Mouse (Mus musculus) embryonic facial prominence, embryonic 11.5 days (tissue): ENCODE results near the gene Nav1. TPM values are rescaled to one million over a fixed set of nuclear protein-coding genes. Genes with fewer than 3 reads are reported as not detected.
A peak's percentile ranks its signal among the peaks of the same experiment; 100 is the strongest.

Experiments
- ATAC-seq: fragments of 200-750 bp; cut with Nextera tagmentation; replicated peaks from 2 replicates; pipeline ENCODE4 v1.8.0; 2017; ENCODE audit warnings: low read depth; ENCODE audit not compliant: insufficient number of reproducible peaks, low FRiP score, low TSS enrichment
- DNase-seq: peaks from one replicate; pipeline ENCODE4 v3.0.0-alpha.2; 2015; ENCODE audit warnings: low spot score
- H3K27ac ChIP-seq: fragments of 300-500 bp; sonication (generic); replicated peaks from 2 replicates; pipeline ENCODE4 v1.5.1; 2014; ENCODE audit warnings: mild to moderate bottlenecking, low read depth, low read length, control low read depth
- H3K27me3 ChIP-seq: fragments of 300-500 bp; sonication (generic); 2 replicates; pipeline ENCODE4 v1.6.1; 2014; ENCODE audit warnings: mild to moderate bottlenecking, low read length, moderate library complexity, mixed read lengths; ENCODE audit not compliant: control insufficient read depth, insufficient read depth
- H3K36me3 ChIP-seq: fragments of 300-500 bp; sonication (generic); replicated peaks from 2 replicates; pipeline ENCODE4 v1.6.1; 2014; ENCODE audit warnings: low read depth, mild to moderate bottlenecking, low read length, moderate library complexity, mixed read lengths; ENCODE audit not compliant: control insufficient read depth, insufficient read depth
- H3K4me1 ChIP-seq: fragments of 300-500 bp; sonication (generic); 2 replicates; pipeline ENCODE4 v1.6.1; 2014; ENCODE audit warnings: low read length, mixed read lengths; ENCODE audit not compliant: control insufficient read depth, insufficient read depth
- H3K4me2 ChIP-seq: fragments of 300-500 bp; sonication (generic); 2 replicates; pipeline ENCODE4 v1.6.1; 2014; ENCODE audit warnings: low read depth, mild to moderate bottlenecking, control low read depth, low read length, moderate library complexity
- H3K4me3 ChIP-seq: fragments of 300-500 bp; sonication (generic); 2 replicates; pipeline ENCODE4 v1.5.1; 2014; ENCODE audit warnings: low read depth, low read length, control low read depth
- H3K9ac ChIP-seq: fragments of 300-500 bp; sonication (generic); replicated peaks from 2 replicates; pipeline ENCODE4 v1.6.1; 2014; ENCODE audit warnings: mild to moderate bottlenecking, control low read depth, low read length
- H3K9me3 ChIP-seq: fragments of 300-500 bp; sonication (generic); replicated peaks from 2 replicates; pipeline ENCODE4 v1.6.1; 2016; ENCODE audit warnings: mild to moderate bottlenecking, low read length, inconsistent platforms, mixed read lengths; ENCODE audit not compliant: control insufficient read depth
- WGBS: fragments of 180-500 bp; shearing (Covaris S2); extraction: QIAGEN DNeasy Blood & Tissue Kit; methylation state at CpG from one replicate; pipeline ENCODE4 v1.1.7; 2014; 5-methylcytosine and 5-hydroxymethylcytosine counted together
- polyA plus RNA-seq: library from polyadenylated mRNA; unstranded; fragments of >200 nt; fragmentation: Nextera tagmentation; extraction: Ambion mirVana; gene quantifications from 2 replicates; pipeline ENCODE4 v1.2.1, GENCODE M21; 2014

Nav1 gene
- 11.9 and 13.4 TPM in 2 replicates for polyA plus RNA-seq

- H3K9me3 ChIP-seq = no peaks in the 10 kb centered on the region
- no peaks in the 10 kb centered on the region for H3K36me3 ChIP-seq
- no peak for DNase-seq
- no peak within 1 kb of the TSS for H3K9ac ChIP-seq
- peaks cover 7% of the 10 kb centered on the region for H3K4me1 ChIP-seq
- no peak within 1 kb of the TSS for H3K4me3 ChIP-seq
- no peaks in the 10 kb centered on the region for H3K27me3 ChIP-seq
- ATAC-seq = no peak
- WGBS = 43% methylated on average over 7 of the region's 7 CpGs
- no peak within 1 kb of the TSS for H3K4me2 ChIP-seq
- no peak within 1 kb of the TSS for H3K27ac ChIP-seq
Measured at GRCm38 (mm10) chr1:135607019-135607418, at the start of gene Nav1. TSS of gene Nav1 (minus strand) at chr1:135607295.

- Histone ChIP-seq H3K9ac (no peak overlapping the region), H3K9me3 (no peaks in the 10 kb centered on the region), H3K36me3 (no peaks in the 10 kb centered on the region), H3K27me3 (no peaks in the 10 kb centered on the region), H3K4me1 (peaks cover under 1% of the 10 kb centered on the region; the same call in 1 of the 2 replicates), H3K27ac (no peak overlapping the region), H3K4me3 (no peak overlapping the region), H3K4me2 (no peak overlapping the region)
- DNase-seq (no peak), ATAC-seq (no peak)
- 86% methylated on average over 6 of the region's 6 CpGs for WGBS
Measured at GRCm38 (mm10) chr1:135653909-135654308, 46.8 kb upstream of the Nav1 start.

- Histone ChIP-seq H3K4me2 (no peak overlapping the region), H3K9ac (no peak overlapping the region), H3K27me3 (no peaks in the 10 kb centered on the region), H3K9me3 (no peaks in the 10 kb centered on the region), H3K36me3 (no peaks in the 10 kb centered on the region), H3K4me3 (no peak overlapping the region), H3K4me1 (no peaks in the 10 kb centered on the region), H3K27ac (no peak overlapping the region)
- no peak for DNase-seq
- 71% methylated on average over 8 of the region's 8 CpGs for WGBS
- ATAC-seq = peak; percentile 78; the same call in 1 of the 2 replicates
Measured at GRCm38 (mm10) chr1:135645459-135646195, 38.5 kb upstream of the Nav1 start.

GRCm38 (mm10) chr1:135644110-135644509, 37.0 kb upstream of the Nav1 start:
- Histone ChIP-seq H3K27ac (no peak overlapping the region), H3K4me3 (no peak overlapping the region), H3K36me3 (no peaks in the 10 kb centered on the region), H3K4me1 (no peaks in the 10 kb centered on the region), H3K9ac (no peak overlapping the region), H3K9me3 (no peaks in the 10 kb centered on the region), H3K27me3 (no peaks in the 10 kb centered on the region), H3K4me2 (no peak overlapping the region)
- WGBS = 83% methylated on average over 5 of the region's 5 CpGs
- DNase-seq (no peak), ATAC-seq (no peak)

- ATAC-seq (no peak), DNase-seq (no peak)
- Histone ChIP-seq H3K9ac (no peak overlapping the region), H3K4me3 (no peak overlapping the region), H3K27ac (no peak overlapping the region), H3K27me3 (no peaks in the 10 kb centered on the region), H3K9me3 (no peaks in the 10 kb centered on the region), H3K36me3 (no peaks in the 10 kb centered on the region), H3K4me1 (no peaks in the 10 kb centered on the region), H3K4me2 (no peak overlapping the region)
- 77% methylated on average over 3 of the region's 3 CpGs for WGBS
Measured at GRCm38 (mm10) chr1:135643691-135644090, 36.6 kb upstream of the Nav1 start.

GRCm38 (mm10) chr1:135639853-135640252, 32.8 kb upstream of the Nav1 start:
- H3K27me3 ChIP-seq = no peaks in the 10 kb centered on the region

GRCm38 (mm10) chr1:135639093-135639492, 32.0 kb upstream of the Nav1 start:
- no peak overlapping the region for H3K4me3 ChIP-seq
- no peak for ATAC-seq
- peaks cover 11% of the 10 kb centered on the region for H3K4me1 ChIP-seq
- no peaks in the 10 kb centered on the region for H3K9me3 ChIP-seq
- H3K9ac ChIP-seq = no peak overlapping the region
- 75% methylated on average over 1 of the region's 1 CpGs for WGBS
- H3K27me3 ChIP-seq = no peaks in the 10 kb centered on the region
- DNase-seq = no peak
- no peaks in the 10 kb centered on the region for H3K36me3 ChIP-seq
- H3K4me2 ChIP-seq = no peak overlapping the region
- H3K27ac ChIP-seq = no peak overlapping the region

More at GRCm38 (mm10) chr1:135639853-135640252, 32.8 kb upstream of the Nav1 start:
- ATAC-seq = no peak
- H3K36me3 ChIP-seq = no peaks in the 10 kb centered on the region
- no peak overlapping the region for H3K27ac ChIP-seq
- H3K4me1 ChIP-seq = peaks cover 11% of the 10 kb centered on the region
- DNase-seq = no peak
- no peaks in the 10 kb centered on the region for H3K9me3 ChIP-seq
- H3K9ac ChIP-seq = no peak overlapping the region
- H3K4me2 ChIP-seq = no peak overlapping the region
- H3K4me3 ChIP-seq = no peak overlapping the region
- WGBS = 91% methylated on average over 7 of the region's 7 CpGs

- Histone ChIP-seq H3K27ac (no peak overlapping the region), H3K4me3 (no peak overlapping the region), H3K9me3 (no peaks in the 10 kb centered on the region), H3K27me3 (no peaks in the 10 kb centered on the region), H3K4me1 (peaks cover 11% of the 10 kb centered on the region), H3K4me2 (no peak overlapping the region), H3K9ac (no peak overlapping the region), H3K36me3 (no peaks in the 10 kb centered on the region)
- 22% methylated on average over 3 of the region's 3 CpGs for WGBS
- ATAC-seq (no peak), DNase-seq (no peak)
Measured at GRCm38 (mm10) chr1:135637574-135638008, 30.5 kb upstream of the Nav1 start.
